Mouse (Mus musculus): ENCODE data around the gene Ociad2. TPM values are rescaled to one million over a fixed set of nuclear protein-coding genes. Genes with fewer than 3 reads are reported as not detected.

The Ociad2 gene
- 18.3 and 19.4 TPM in 2 replicates for polyA plus RNA-seq (2014; fragmentation: Nextera tagmentation; extraction: Ambion mirVana)

- Histone ChIP-seq H3K27me3 (ENCODE audit: control insufficient read depth, insufficient read depth, low read length) (no peaks in the 10 kb centered on the region), H3K4me1 (ENCODE audit: control insufficient read depth, insufficient read depth, low read length) (peaks cover 6% of the 10 kb centered on the region), H3K9ac (replicated peaks; ENCODE audit: low read length) (no peak within 1 kb of the TSS), H3K4me2 (ENCODE audit: low read length) (no peak within 1 kb of the TSS), H3K9me3 (ENCODE audit: control insufficient read depth, low read length) (no peaks in the 10 kb centered on the region), H3K4me3 (replicated peaks; ENCODE audit: low read depth, low read length) (no peak within 1 kb of the TSS), H3K27ac (replicated peaks; ENCODE audit: low read depth, low read length) (no peak within 1 kb of the TSS), H3K36me3 (ENCODE audit: control insufficient read depth, insufficient read depth, low read length) (no peaks in the 10 kb centered on the region)
- DNase-seq (no peak), ATAC-seq (ENCODE audit: low FRiP score, low TSS enrichment) (no peak)
- WGBS: 76% methylated on average over 8 of the region's 8 CpGs
These were observed at the start of gene Ociad2 for GRCm38 (mm10) chr5:73340723-73341235. Gene Ociad2 (minus strand): TSS chr5:73341028.

- DNase-seq (peak; percentile 63), ATAC-seq (ENCODE audit: low FRiP score, low TSS enrichment) (peak; percentile 63)
- Histone ChIP-seq H3K9ac (replicated peaks; ENCODE audit: low read length) (no peak overlapping the region), H3K4me3 (replicated peaks; ENCODE audit: low read depth, low read length) (no peak overlapping the region), H3K27me3 (ENCODE audit: control insufficient read depth, insufficient read depth, low read length) (0 out of 2 replicates have a peak, but pooled peaks cover 10% of the 10 kb centered on the region), H3K9me3 (ENCODE audit: control insufficient read depth, low read length) (no peaks in the 10 kb centered on the region), H3K36me3 (ENCODE audit: control insufficient read depth, insufficient read depth, low read length) (no peaks in the 10 kb centered on the region), H3K4me1 (ENCODE audit: control insufficient read depth, insufficient read depth, low read length) (peaks cover 4% of the 10 kb centered on the region; the same call in 1 of the 2 replicates), H3K4me2 (ENCODE audit: low read length) (no peak overlapping the region), H3K27ac (replicated peaks; ENCODE audit: low read depth, low read length) (no peak overlapping the region)
- 17% methylated on average over 4 of the region's 4 CpGs for WGBS
These were observed 42.8 kb upstream of the Ociad2 start for GRCm38 (mm10) chr5:73383647-73383970.

GRCm38 (mm10) chr5:73382737-73383646, 42.2 kb upstream of the Ociad2 start:
- 27% methylated on average over 3 of the region's 3 CpGs for WGBS
- 0 out of 2 replicates have a peak, but pooled peaks have one; percentile 12 for ATAC-seq (ENCODE audit: low FRiP score, low TSS enrichment)

GRCm38 (mm10) chr5:73381976-73382540, 41.2 kb upstream of the Ociad2 start:
- Histone ChIP-seq H3K4me3 (replicated peaks; ENCODE audit: low read depth, low read length) (no peak overlapping the region), H3K36me3 (ENCODE audit: control insufficient read depth, insufficient read depth, low read length) (no peaks in the 10 kb centered on the region), H3K4me1 (ENCODE audit: control insufficient read depth, insufficient read depth, low read length) (peaks cover 4% of the 10 kb centered on the region; the same call in 1 of the 2 replicates), H3K9ac (replicated peaks; ENCODE audit: low read length) (no peak overlapping the region), H3K27ac (replicated peaks; ENCODE audit: low read depth, low read length) (no peak overlapping the region), H3K27me3 (ENCODE audit: control insufficient read depth, insufficient read depth, low read length) (0 out of 2 replicates have a peak, but pooled peaks cover 10% of the 10 kb centered on the region), H3K9me3 (ENCODE audit: control insufficient read depth, low read length) (no peaks in the 10 kb centered on the region), H3K4me2 (ENCODE audit: low read length) (no peak overlapping the region)
- no peak for DNase-seq
- 88% methylated on average over 9 of the region's 9 CpGs for WGBS
- no peak for ATAC-seq (ENCODE audit: low FRiP score, low TSS enrichment)

More at GRCm38 (mm10) chr5:73382737-73383646, 42.2 kb upstream of the Ociad2 start:
- Histone ChIP-seq H3K4me1 (ENCODE audit: control insufficient read depth, insufficient read depth, low read length) (peaks cover 4% of the 10 kb centered on the region; the same call in 1 of the 2 replicates), H3K27ac (replicated peaks; ENCODE audit: low read depth, low read length) (no peak overlapping the region), H3K4me2 (ENCODE audit: low read length) (no peak overlapping the region), H3K9me3 (ENCODE audit: control insufficient read depth, low read length) (no peaks in the 10 kb centered on the region), H3K36me3 (ENCODE audit: control insufficient read depth, insufficient read depth, low read length) (no peaks in the 10 kb centered on the region), H3K4me3 (replicated peaks; ENCODE audit: low read depth, low read length) (no peak overlapping the region), H3K9ac (replicated peaks; ENCODE audit: low read length) (no peak overlapping the region), H3K27me3 (ENCODE audit: control insufficient read depth, insufficient read depth, low read length) (0 out of 2 replicates have a peak, but pooled peaks cover 10% of the 10 kb centered on the region)
- peak; percentile 91 for DNase-seq

GRCm38 (mm10) chr5:73381510-73381909, 40.7 kb upstream of the Ociad2 start:
- H3K9me3 ChIP-seq (ENCODE audit: control insufficient read depth, low read length): no peaks in the 10 kb centered on the region
- no peaks in the 10 kb centered on the region for H3K36me3 ChIP-seq (ENCODE audit: control insufficient read depth, insufficient read depth, low read length)
- DNase-seq: no peak
- 0 out of 2 replicates have a peak, but pooled peaks cover 10% of the 10 kb centered on the region for H3K27me3 ChIP-seq (ENCODE audit: control insufficient read depth, insufficient read depth, low read length)
- 84% methylated on average over 7 of the region's 7 CpGs for WGBS
- H3K27ac ChIP-seq (replicated peaks; ENCODE audit: low read depth, low read length): no peak overlapping the region
- H3K4me2 ChIP-seq (ENCODE audit: low read length): no peak overlapping the region
- no peak overlapping the region for H3K4me3 ChIP-seq (replicated peaks; ENCODE audit: low read depth, low read length)
- peaks cover 4% of the 10 kb centered on the region; the same call in 1 of the 2 replicates for H3K4me1 ChIP-seq (ENCODE audit: control insufficient read depth, insufficient read depth, low read length)
- no peak for ATAC-seq (ENCODE audit: low FRiP score, low TSS enrichment)
- H3K9ac ChIP-seq (replicated peaks; ENCODE audit: low read length): no peak overlapping the region

GRCm38 (mm10) chr5:73380829-73381228, 40.0 kb upstream of the Ociad2 start:
- no peak overlapping the region for H3K4me2 ChIP-seq (ENCODE audit: low read length)
- no peaks in the 10 kb centered on the region for H3K36me3 ChIP-seq (ENCODE audit: control insufficient read depth, insufficient read depth, low read length)
- 65% methylated on average over 8 of the region's 8 CpGs for WGBS
- DNase-seq (no peak), ATAC-seq (ENCODE audit: low FRiP score, low TSS enrichment) (no peak)
- H3K4me1 ChIP-seq (ENCODE audit: control insufficient read depth, insufficient read depth, low read length): peaks cover 4% of the 10 kb centered on the region; the same call in 1 of the 2 replicates
- no peak overlapping the region for H3K4me3 ChIP-seq (replicated peaks; ENCODE audit: low read depth, low read length)
- H3K9me3 ChIP-seq (ENCODE audit: control insufficient read depth, low read length): no peaks in the 10 kb centered on the region
- H3K27ac ChIP-seq (replicated peaks; ENCODE audit: low read depth, low read length): no peak overlapping the region
- no peak overlapping the region for H3K9ac ChIP-seq (replicated peaks; ENCODE audit: low read length)
- 0 out of 2 replicates have a peak, but pooled peaks cover 10% of the 10 kb centered on the region for H3K27me3 ChIP-seq (ENCODE audit: control insufficient read depth, insufficient read depth, low read length)

- H3K9ac ChIP-seq (replicated peaks; ENCODE audit: low read length): no peak overlapping the region
- H3K9me3 ChIP-seq (ENCODE audit: control insufficient read depth, low read length): no peaks in the 10 kb centered on the region
- no peak overlapping the region for H3K4me3 ChIP-seq (replicated peaks; ENCODE audit: low read depth, low read length)
- H3K36me3 ChIP-seq (ENCODE audit: control insufficient read depth, insufficient read depth, low read length): no peaks in the 10 kb centered on the region
- DNase-seq: peak; percentile 93
- peaks cover 4% of the 10 kb centered on the region; the same call in 1 of the 2 replicates for H3K4me1 ChIP-seq (ENCODE audit: control insufficient read depth, insufficient read depth, low read length)
- no peak overlapping the region for H3K4me2 ChIP-seq (ENCODE audit: low read length)
- H3K27me3 ChIP-seq (ENCODE audit: control insufficient read depth, insufficient read depth, low read length): 0 out of 2 replicates have a peak, but pooled peaks cover 10% of the 10 kb centered on the region
- no peak overlapping the region for H3K27ac ChIP-seq (replicated peaks; ENCODE audit: low read depth, low read length)
- WGBS: 33% methylated on average over 3 of the region's 3 CpGs
- ATAC-seq (ENCODE audit: low FRiP score, low TSS enrichment): peak; percentile 51
These were observed 39.1 kb upstream of the Ociad2 start for GRCm38 (mm10) chr5:73379908-73380307.

GRCm38 (mm10) chr5:73376491-73376890, 35.7 kb upstream of the Ociad2 start:
- DNase-seq: no peak
- Histone ChIP-seq H3K27ac (replicated peaks; ENCODE audit: low read depth, low read length) (no peak overlapping the region), H3K4me3 (replicated peaks; ENCODE audit: low read depth, low read length) (no peak overlapping the region), H3K4me2 (ENCODE audit: low read length) (no peak overlapping the region), H3K36me3 (ENCODE audit: control insufficient read depth, insufficient read depth, low read length) (no peaks in the 10 kb centered on the region), H3K4me1 (ENCODE audit: control insufficient read depth, insufficient read depth, low read length) (no peaks in the 10 kb centered on the region), H3K9ac (replicated peaks; ENCODE audit: low read length) (no peak overlapping the region), H3K27me3 (ENCODE audit: control insufficient read depth, insufficient read depth, low read length) (0 out of 2 replicates have a peak, but pooled peaks cover 6% of the 10 kb centered on the region), H3K9me3 (ENCODE audit: control insufficient read depth, low read length) (no peaks in the 10 kb centered on the region)
- ATAC-seq (ENCODE audit: low FRiP score, low TSS enrichment): no peak
- 75% methylated on average over 7 of the region's 7 CpGs for WGBS

Data from midbrain, embryonic 14.5 days (tissue).